Mouse (Mus musculus): ENCODE data around the gene Pxk. TPM values are rescaled to one million over a fixed set of nuclear protein-coding genes. Genes with fewer than 3 reads are reported as not detected.

Gene Pxk
- polyA plus RNA-seq, 1 experiment from 2014 or later: 25.5 TPM

DNA sequence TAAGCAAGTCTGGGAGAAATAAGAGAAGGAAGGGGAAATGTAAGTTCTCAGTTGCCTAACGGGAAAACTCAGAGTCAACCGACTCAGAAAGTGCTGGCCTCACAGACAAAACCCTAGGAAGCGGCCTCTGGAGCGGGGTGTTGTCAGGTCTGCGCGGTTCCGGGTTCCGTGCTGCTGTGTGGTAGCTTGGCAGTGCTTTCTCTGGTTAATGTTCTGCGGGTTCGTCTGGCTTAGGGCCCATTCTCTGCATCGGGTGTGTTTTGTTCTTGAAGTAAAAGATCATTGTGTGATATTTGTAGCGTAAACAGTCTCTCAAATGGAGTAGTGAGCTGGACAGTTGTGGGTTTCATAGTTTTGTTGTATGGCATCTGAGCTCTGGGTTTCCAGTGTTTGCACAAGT is 4.7 kb downstream of the Pxk start:
- Histone ChIP-seq H3K27ac (ENCODE audit: poor library complexity, severe bottlenecking) (no peak overlapping the region), H3K36me3 (0 out of 2 replicates have a peak, but pooled peaks cover 5% of the 10 kb centered on the region), H3K9me3 (replicated peaks) (no peaks in the 10 kb centered on the region), H3K4me3 (no peak overlapping the region), H3K4me1 (replicated peaks) (peaks cover 18% of the 10 kb centered on the region), H3K27me3 (replicated peaks) (no peaks in the 10 kb centered on the region), H3K4me2 (no peak overlapping the region), H3K9ac (no peak overlapping the region)
- 88% methylated on average over 12 of the region's 12 CpGs for WGBS
- ATAC-seq (ENCODE audit: insufficient number of reproducible peaks, low FRiP score): no peak

DNA sequence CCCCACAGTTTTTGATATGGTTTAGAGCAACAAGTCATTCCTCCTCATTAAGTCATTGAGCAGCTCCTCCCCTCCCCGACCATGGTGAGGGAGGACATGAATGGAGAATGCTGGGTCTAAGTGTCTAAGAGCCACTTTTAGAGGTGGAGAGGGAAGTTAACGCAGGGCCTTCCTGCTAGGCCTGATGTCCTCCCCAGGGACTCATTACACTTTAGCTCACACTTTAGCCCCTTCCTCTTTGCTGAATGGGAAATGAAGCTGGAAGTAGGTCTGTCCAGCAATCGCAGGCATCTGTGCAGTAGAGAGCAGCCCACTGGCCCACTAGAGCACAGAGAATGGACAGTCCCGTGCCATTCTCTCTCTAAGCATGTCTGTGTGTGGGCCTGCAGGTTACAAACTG is 10.0 kb downstream of the Pxk start:
- peaks cover 11% of the 10 kb centered on the region for H3K4me1 ChIP-seq (replicated peaks)
- H3K9ac ChIP-seq: no peak overlapping the region
- 0 out of 2 replicates have a peak, but pooled peaks cover 2% of the 10 kb centered on the region for H3K36me3 ChIP-seq
- H3K4me3 ChIP-seq: no peak overlapping the region
- ATAC-seq (ENCODE audit: insufficient number of reproducible peaks, low FRiP score): no peak
- no peak overlapping the region for H3K4me2 ChIP-seq
- H3K9me3 ChIP-seq (replicated peaks): no peaks in the 10 kb centered on the region
- 77% methylated on average over 4 of the region's 4 CpGs for WGBS
- H3K27me3 ChIP-seq (replicated peaks): no peaks in the 10 kb centered on the region
- H3K27ac ChIP-seq (ENCODE audit: poor library complexity, severe bottlenecking): no peak overlapping the region

DNA sequence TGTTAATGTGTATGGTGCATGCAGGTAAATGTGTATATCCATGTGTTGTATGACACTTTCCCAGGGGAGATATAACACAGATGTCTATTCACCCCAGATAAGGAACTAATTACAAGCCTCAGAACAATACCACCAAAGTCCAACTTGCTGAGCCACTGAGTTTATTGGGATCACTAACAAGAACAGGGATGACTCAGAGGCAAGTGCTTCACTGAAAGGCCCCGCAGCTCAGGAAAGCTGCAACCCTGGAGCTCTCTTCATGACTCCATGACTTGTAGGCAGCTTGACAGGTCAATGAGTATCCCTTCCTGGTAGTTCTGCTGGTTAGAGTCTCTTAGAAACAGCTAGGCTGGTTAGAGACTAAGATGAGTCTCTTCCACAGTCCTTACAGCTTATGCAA is 11.0 kb downstream of the Pxk start:
- ATAC-seq (ENCODE audit: insufficient number of reproducible peaks, low FRiP score): no peak
- Histone ChIP-seq H3K4me2 (no peak overlapping the region), H3K27ac (ENCODE audit: poor library complexity, severe bottlenecking) (no peak overlapping the region), H3K9me3 (replicated peaks) (no peaks in the 10 kb centered on the region), H3K4me3 (no peak overlapping the region), H3K27me3 (replicated peaks) (no peaks in the 10 kb centered on the region), H3K4me1 (replicated peaks) (peaks cover 8% of the 10 kb centered on the region), H3K9ac (no peak overlapping the region), H3K36me3 (0 out of 2 replicates have a peak, but pooled peaks cover 2% of the 10 kb centered on the region)
- 76% methylated on average over 1 of the region's 1 CpGs for WGBS

DNA sequence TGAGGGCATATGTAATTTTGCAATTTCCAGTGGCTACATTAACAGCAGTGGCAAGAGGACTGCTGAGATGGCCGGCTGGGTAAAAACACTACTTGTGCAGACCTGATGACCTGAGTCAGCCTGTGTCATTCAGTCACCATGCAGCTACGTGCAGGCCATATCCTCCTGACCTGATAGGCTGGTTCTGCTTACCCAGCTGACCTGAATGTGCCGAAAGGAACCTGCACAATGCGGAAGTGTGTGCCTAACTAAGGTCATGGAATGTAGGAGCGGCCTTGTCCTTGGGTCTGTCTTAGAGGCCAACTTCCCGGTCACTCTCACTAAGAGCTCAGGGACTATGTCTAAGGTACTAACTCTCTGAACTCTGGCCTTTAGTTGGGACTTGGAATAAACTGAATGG is 13.5 kb downstream of the Pxk start:
- Histone ChIP-seq H3K4me1 (replicated peaks) (peaks cover 15% of the 10 kb centered on the region), H3K9ac (no peak overlapping the region), H3K4me3 (no peak overlapping the region), H3K27ac (ENCODE audit: poor library complexity, severe bottlenecking) (peak overlapping the region; percentile 29; the same call in 1 of the 2 replicates), H3K27me3 (replicated peaks) (no peaks in the 10 kb centered on the region), H3K36me3 (0 out of 2 replicates have a peak, but pooled peaks cover 2% of the 10 kb centered on the region), H3K4me2 (no peak overlapping the region), H3K9me3 (replicated peaks) (no peaks in the 10 kb centered on the region)
- WGBS: 48% methylated on average over 6 of the region's 6 CpGs
- peak; percentile 36; the same call in 1 of the 2 replicates for ATAC-seq (ENCODE audit: insufficient number of reproducible peaks, low FRiP score)

DNA sequence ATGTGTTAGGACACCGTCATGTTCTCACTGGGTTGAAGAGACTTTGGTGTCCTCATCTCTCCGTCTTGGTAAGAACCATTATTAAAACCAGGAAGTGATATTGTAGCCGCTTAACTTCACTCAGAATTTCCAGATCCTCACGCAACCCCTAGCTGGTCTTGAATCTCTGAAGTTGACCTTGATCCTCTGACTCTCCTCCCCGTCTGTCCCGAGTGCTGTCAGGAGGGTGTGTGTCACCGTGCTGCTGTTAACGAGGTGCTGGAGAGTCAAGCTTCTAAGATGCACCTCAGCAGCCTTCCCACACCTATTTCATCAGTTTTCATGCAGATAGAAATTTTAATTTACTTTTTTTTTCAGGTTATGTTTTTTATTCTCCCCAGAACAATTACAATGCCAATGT is 14.0 kb downstream of the Pxk start:
- peaks cover 15% of the 10 kb centered on the region for H3K4me1 ChIP-seq (replicated peaks)
- no peaks in the 10 kb centered on the region for H3K9me3 ChIP-seq (replicated peaks)
- no peak overlapping the region for H3K4me2 ChIP-seq
- WGBS: 64% methylated on average over 8 of the region's 8 CpGs
- no peak for ATAC-seq (ENCODE audit: insufficient number of reproducible peaks, low FRiP score)
- H3K36me3 ChIP-seq: 0 out of 2 replicates have a peak, but pooled peaks cover 2% of the 10 kb centered on the region
- no peak overlapping the region for H3K9ac ChIP-seq
- no peak overlapping the region for H3K27ac ChIP-seq (ENCODE audit: poor library complexity, severe bottlenecking)
- H3K4me3 ChIP-seq: no peak overlapping the region
- H3K27me3 ChIP-seq (replicated peaks): no peaks in the 10 kb centered on the region

DNA sequence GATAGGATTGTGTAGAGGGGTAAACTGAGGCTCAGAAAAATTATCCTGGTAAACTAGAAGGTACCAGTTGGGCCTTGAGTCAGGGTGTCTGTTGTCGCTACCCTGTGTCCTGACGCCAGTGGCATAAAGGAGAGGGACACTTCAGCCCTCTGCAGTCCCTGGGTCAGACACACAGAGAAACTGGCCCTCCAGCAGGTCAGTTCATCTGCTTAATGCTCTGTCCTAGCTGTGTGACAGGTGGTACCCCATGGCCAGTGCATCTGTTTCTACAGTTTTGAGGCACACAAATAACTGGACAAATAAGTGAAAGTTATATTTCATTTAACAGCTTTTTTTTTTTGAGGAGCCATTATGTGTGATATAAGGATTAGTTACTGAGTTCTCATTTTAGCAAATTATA is 15.6 kb downstream of the Pxk start:
- ATAC-seq (ENCODE audit: insufficient number of reproducible peaks, low FRiP score): no peak

DNA sequence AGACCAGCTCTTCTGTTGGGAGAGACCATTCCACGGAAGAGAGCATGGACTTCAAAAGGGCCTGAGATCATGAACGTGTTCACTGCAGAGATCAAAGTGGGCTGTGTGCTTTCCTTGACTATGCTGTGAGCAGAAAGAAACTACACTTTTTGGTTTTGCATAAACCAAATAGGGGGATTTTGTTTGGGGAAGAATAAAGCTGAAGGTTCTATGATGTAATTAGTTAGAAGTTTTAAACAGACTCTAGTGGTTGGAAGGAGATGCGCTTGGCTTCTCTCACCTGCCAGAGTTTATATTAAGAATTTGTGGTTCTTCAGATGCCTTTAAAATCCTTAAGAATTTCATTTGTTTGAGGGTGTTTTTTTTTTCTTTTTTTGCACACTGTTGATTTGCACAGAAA is 16.3 kb downstream of the Pxk start:
- Histone ChIP-seq H3K27ac (ENCODE audit: poor library complexity, severe bottlenecking) (no peak overlapping the region), H3K4me2 (no peak overlapping the region), H3K36me3 (no peaks in the 10 kb centered on the region), H3K9me3 (replicated peaks) (no peaks in the 10 kb centered on the region), H3K4me3 (no peak overlapping the region), H3K4me1 (replicated peaks) (peaks cover 15% of the 10 kb centered on the region), H3K27me3 (replicated peaks) (no peaks in the 10 kb centered on the region), H3K9ac (no peak overlapping the region)
- ATAC-seq (ENCODE audit: insufficient number of reproducible peaks, low FRiP score): no peak
- WGBS: 71% methylated on average over 3 of the region's 3 CpGs

More for the DNA sequence above, 15.6 kb downstream of the Pxk start:
- no peaks in the 10 kb centered on the region for H3K9me3 ChIP-seq (replicated peaks)
- no peaks in the 10 kb centered on the region for H3K36me3 ChIP-seq
- H3K4me1 ChIP-seq (replicated peaks): peaks cover 15% of the 10 kb centered on the region
- H3K4me2 ChIP-seq: no peak overlapping the region
- 91% methylated on average over 2 of the region's 2 CpGs for WGBS
- H3K27me3 ChIP-seq (replicated peaks): no peaks in the 10 kb centered on the region
- H3K9ac ChIP-seq: no peak overlapping the region
- H3K27ac ChIP-seq (ENCODE audit: poor library complexity, severe bottlenecking): no peak overlapping the region
- H3K4me3 ChIP-seq: no peak overlapping the region

DNA sequence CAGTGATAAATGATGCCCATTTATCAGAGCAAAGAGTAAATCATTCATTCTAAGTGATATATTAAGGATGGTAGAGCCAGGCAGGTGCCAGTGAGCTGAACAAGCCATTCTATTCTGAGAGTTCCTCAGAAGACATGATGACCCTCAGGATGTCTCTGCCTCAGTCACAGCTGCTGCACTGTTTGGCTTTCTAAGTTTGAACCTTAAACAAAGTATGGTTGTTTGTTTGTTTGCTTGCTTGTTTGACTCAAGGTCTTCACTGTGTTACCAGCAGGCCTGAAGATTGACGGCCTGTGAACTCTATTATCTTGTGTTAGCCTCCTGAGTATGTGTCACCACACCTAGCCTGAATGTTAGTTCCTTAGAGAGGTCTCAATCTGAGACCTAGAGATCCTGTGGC is 16.7 kb downstream of the Pxk start:
- Histone ChIP-seq H3K4me2 (no peak overlapping the region), H3K27ac (ENCODE audit: poor library complexity, severe bottlenecking) (no peak overlapping the region), H3K4me1 (replicated peaks) (peaks cover 15% of the 10 kb centered on the region), H3K9me3 (replicated peaks) (no peaks in the 10 kb centered on the region), H3K9ac (no peak overlapping the region), H3K27me3 (replicated peaks) (no peaks in the 10 kb centered on the region), H3K4me3 (no peak overlapping the region), H3K36me3 (no peaks in the 10 kb centered on the region)
- WGBS: 70% methylated on average over 1 of the region's 1 CpGs
- no peak for ATAC-seq (ENCODE audit: insufficient number of reproducible peaks, low FRiP score)

DNA sequence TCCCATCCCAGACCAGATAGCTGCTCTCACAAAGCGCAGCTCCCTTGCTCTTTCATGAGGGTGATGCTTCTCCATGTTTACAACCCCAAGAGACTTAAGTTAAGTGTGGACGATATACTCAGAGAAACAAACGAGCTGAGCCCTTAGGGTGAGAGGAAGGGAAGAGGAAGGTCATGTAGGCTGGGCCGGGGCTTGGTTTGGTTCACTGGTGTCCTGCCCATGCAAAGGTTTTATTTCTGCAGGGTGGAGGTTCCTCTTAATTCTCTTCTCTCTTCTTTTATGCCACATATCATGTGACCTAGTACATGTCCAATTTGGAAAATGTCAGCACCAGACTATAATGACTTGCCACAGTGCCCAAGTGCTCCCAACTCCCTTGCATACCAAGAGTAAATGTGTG is 17.8 kb downstream of the Pxk start:
- no peaks in the 10 kb centered on the region for H3K9me3 ChIP-seq (replicated peaks)
- no peak overlapping the region for H3K4me2 ChIP-seq
- H3K9ac ChIP-seq: no peak overlapping the region
- H3K36me3 ChIP-seq: peaks cover 7% of the 10 kb centered on the region; the same call in 1 of the 2 replicates
- peaks cover 15% of the 10 kb centered on the region for H3K4me1 ChIP-seq (replicated peaks)
- no peak for ATAC-seq (ENCODE audit: insufficient number of reproducible peaks, low FRiP score)
- H3K27me3 ChIP-seq (replicated peaks): no peaks in the 10 kb centered on the region
- H3K27ac ChIP-seq (ENCODE audit: poor library complexity, severe bottlenecking): no peak overlapping the region
- H3K4me3 ChIP-seq: no peak overlapping the region
- 76% methylated on average over 4 of the region's 4 CpGs for WGBS

DNA sequence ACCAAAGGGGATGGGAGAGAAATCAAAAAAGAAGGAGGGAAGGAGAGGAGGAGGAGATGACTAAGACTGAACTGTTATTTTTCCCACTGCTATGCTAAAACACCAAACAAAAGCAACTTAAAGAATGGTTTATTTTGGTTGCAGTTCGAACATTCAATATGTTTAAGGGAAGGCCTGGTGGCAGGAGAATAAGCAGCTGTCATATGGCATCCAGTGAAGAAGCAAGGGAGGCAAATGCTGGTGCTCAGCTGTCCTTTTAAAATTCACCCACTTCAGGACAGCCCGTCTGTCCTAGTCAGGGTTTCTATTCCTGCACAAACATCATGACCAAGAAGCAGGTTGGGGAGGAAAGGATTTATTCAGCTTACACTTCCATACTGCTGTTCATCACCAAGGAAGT is 19.4 kb downstream of the Pxk start:
- Histone ChIP-seq H3K27ac (ENCODE audit: poor library complexity, severe bottlenecking) (no peak overlapping the region), H3K9ac (no peak overlapping the region), H3K9me3 (replicated peaks) (no peaks in the 10 kb centered on the region), H3K4me1 (replicated peaks) (peaks cover 7% of the 10 kb centered on the region), H3K36me3 (peaks cover 15% of the 10 kb centered on the region), H3K27me3 (replicated peaks) (no peaks in the 10 kb centered on the region), H3K4me2 (no peak overlapping the region), H3K4me3 (no peak overlapping the region)
- WGBS: 75% methylated on average over 2 of the region's 2 CpGs
- no peak for ATAC-seq (ENCODE audit: insufficient number of reproducible peaks, low FRiP score)

DNA sequence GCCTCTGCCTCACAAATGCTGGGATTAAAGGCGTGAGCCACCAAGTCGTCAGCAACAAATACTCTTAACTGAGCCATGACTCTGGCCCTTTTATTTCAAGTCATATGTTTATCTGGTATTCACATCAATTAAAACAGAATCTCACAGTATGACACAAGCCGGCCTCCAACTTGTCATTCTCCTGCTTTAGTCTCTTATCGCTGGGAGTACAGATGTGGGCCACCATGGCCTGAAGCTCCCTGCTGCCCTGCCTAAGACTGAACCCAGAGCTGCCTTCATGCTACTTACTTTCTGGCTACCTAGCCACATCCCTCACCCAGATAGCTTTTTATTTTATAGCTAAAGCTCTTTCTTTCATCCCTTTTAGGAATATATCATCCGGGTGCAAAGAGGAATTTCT is 21.4 kb downstream of the Pxk start:
- 88% methylated on average over 5 of the region's 5 CpGs for WGBS
- Histone ChIP-seq H3K27me3 (replicated peaks) (no peaks in the 10 kb centered on the region), H3K36me3 (peaks cover 23% of the 10 kb centered on the region), H3K9me3 (replicated peaks) (no peaks in the 10 kb centered on the region), H3K4me3 (no peak overlapping the region), H3K4me2 (no peak overlapping the region), H3K4me1 (replicated peaks) (peaks cover 7% of the 10 kb centered on the region; the same call in 1 of the 2 replicates), H3K27ac (ENCODE audit: poor library complexity, severe bottlenecking) (no peak overlapping the region), H3K9ac (no peak overlapping the region)
- no peak for ATAC-seq (ENCODE audit: insufficient number of reproducible peaks, low FRiP score)

DNA sequence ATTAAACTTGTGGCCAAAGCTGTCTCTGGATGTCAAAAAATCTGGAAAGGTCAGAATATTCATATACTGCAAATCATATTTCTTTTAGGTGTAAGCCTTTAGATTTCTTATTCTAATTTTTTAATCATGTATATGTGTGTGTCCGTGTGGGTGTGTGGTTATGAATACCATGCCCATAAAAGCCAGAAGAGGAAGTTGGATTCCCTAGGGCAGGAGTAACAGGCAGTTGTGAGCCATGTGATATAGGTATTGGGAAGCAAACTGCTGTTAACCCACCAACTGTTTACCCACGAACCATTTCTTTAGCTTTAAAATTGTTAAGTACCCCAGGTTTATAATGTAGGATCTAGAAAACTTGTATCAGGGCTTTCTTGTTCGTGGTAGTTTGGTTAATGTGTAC is 21.9 kb downstream of the Pxk start:
- Histone ChIP-seq H3K27me3 (replicated peaks) (no peaks in the 10 kb centered on the region), H3K4me1 (replicated peaks) (peaks cover 7% of the 10 kb centered on the region; the same call in 1 of the 2 replicates), H3K9me3 (replicated peaks) (no peaks in the 10 kb centered on the region), H3K27ac (ENCODE audit: poor library complexity, severe bottlenecking) (no peak overlapping the region), H3K36me3 (peaks cover 23% of the 10 kb centered on the region), H3K4me3 (no peak overlapping the region), H3K9ac (no peak overlapping the region), H3K4me2 (no peak overlapping the region)
- no peak for ATAC-seq (ENCODE audit: insufficient number of reproducible peaks, low FRiP score)
- 81% methylated on average over 3 of the region's 3 CpGs for WGBS
